18 mouse cellular contexts compared by ENCODE assay signal in genomic region chr12:112327411-112327810, GRCm38 (mm10).
"Had no signal": no experiment of that assay in that cellular context is flagged by ENCODE, and none has a peak within 500 bp of the region (broad histone marks: within the 10 kb centered on the region; RNA-seq: fewer than 3 reads in every experiment).

No protein-coding gene starts in this region.

- H3K9me3 ChIP-seq: lung, embryonic 15.5 days; midbrain, embryonic 13.5 days; midbrain, embryonic 15.5 days; neural tube, embryonic 12.5 days; stomach, embryonic 15.5 days had no signal

- DNase-seq: liver, postnatal 0 days; lung, adult 2 months; lung, postnatal 14 days; lung, postnatal 36 days; right cerebral cortex, postnatal 14 days; thymus, adult 2 months; thymus, postnatal 25 days; thymus, postnatal 4 days had no signal

- H3K27me3 ChIP-seq: lung, embryonic 15.5 days; midbrain, embryonic 15.5 days had no signal

- ATAC-seq: liver, postnatal 0 days; lung, postnatal 0 days; midbrain, embryonic 13.5 days; midbrain, embryonic 15.5 days had no signal

- H3K9ac ChIP-seq: liver, postnatal 0 days; lung, embryonic 15.5 days; midbrain, embryonic 13.5 days; midbrain, embryonic 15.5 days; neural tube, embryonic 12.5 days; stomach, embryonic 15.5 days had no signal

- H3K36me3 ChIP-seq: lung, embryonic 15.5 days; midbrain, embryonic 13.5 days; midbrain, embryonic 15.5 days; neural tube, embryonic 12.5 days; stomach, embryonic 15.5 days had no signal

- H3K27ac ChIP-seq: lung, embryonic 15.5 days; macrophage; midbrain, embryonic 13.5 days; midbrain, embryonic 15.5 days; neural tube, embryonic 12.5 days; stomach, embryonic 15.5 days; stomach, postnatal 0 days had no signal

- H3K4me3 ChIP-seq: lung, embryonic 15.5 days; megakaryocyte, embryonic 14.5 days; midbrain, embryonic 13.5 days; midbrain, embryonic 15.5 days; neural tube, embryonic 12.5 days; stomach, embryonic 15.5 days had no signal

- H3K4me2 ChIP-seq: lung, embryonic 15.5 days; midbrain, embryonic 11.5 days; midbrain, embryonic 13.5 days; midbrain, embryonic 15.5 days; neural tube, embryonic 12.5 days; stomach, embryonic 15.5 days had no signal
